Mouse (Mus musculus) neural tube, embryonic 14.5 days (tissue): ENCODE measurements around the gene Higd1c. TPM values are rescaled to one million over a fixed set of nuclear protein-coding genes. Genes with fewer than 3 reads are reported as not detected.

ENCODE experiments used
- ATAC-seq: fragments of 200-750 bp; cut with Nextera tagmentation; 2 replicates; pipeline ENCODE4 v1.8.0; 2017; ENCODE audit warnings: low read depth, mild to moderate bottlenecking, moderate TSS enrichment, moderate library complexity
- H3K27ac ChIP-seq: fragments of 300-500 bp; sonication (generic); 2 replicates; pipeline ENCODE4 v1.5.1; 2014; ENCODE audit warnings: low read depth, mild to moderate bottlenecking, control low read depth, low read length, moderate library complexity, mixed read lengths
- H3K27me3 ChIP-seq: fragments of 300-500 bp; sonication (generic); 2 replicates; pipeline ENCODE4 v1.6.1; 2014; ENCODE audit warnings: low read length; ENCODE audit not compliant: control insufficient read depth, insufficient read depth
- H3K36me3 ChIP-seq: fragments of 300-500 bp; sonication (generic); 2 replicates; pipeline ENCODE4 v1.6.1; 2014; ENCODE audit warnings: low read length, mixed read lengths; ENCODE audit not compliant: control insufficient read depth, insufficient read depth
- H3K4me1 ChIP-seq: fragments of 300-500 bp; sonication (generic); 2 replicates; pipeline ENCODE4 v1.6.1; 2014; ENCODE audit warnings: low read length; ENCODE audit not compliant: control insufficient read depth, insufficient read depth
- H3K4me2 ChIP-seq: fragments of 300-500 bp; sonication (generic); 2 replicates; pipeline ENCODE4 v1.6.1; 2014; ENCODE audit warnings: mild to moderate bottlenecking, low read depth, low read length, control low read depth
- H3K4me3 ChIP-seq: fragments of 300-500 bp; sonication (generic); 2 replicates; pipeline ENCODE4 v1.5.1; 2014; ENCODE audit warnings: low read depth, low read length, control low read depth, mixed read lengths
- H3K9ac ChIP-seq: fragments of 300-500 bp; sonication (generic); replicated peaks from 2 replicates; pipeline ENCODE4 v1.6.1; 2014; ENCODE audit warnings: low read depth, mild to moderate bottlenecking, control low read depth, low read length, mixed read lengths
- H3K9me3 ChIP-seq: fragments of 300-500 bp; sonication (generic); 2 replicates; pipeline ENCODE4 v1.6.1; 2016; ENCODE audit warnings: low read length; ENCODE audit not compliant: control insufficient read depth
- WGBS: fragments of 180-500 bp; shearing (Covaris S2); extraction: QIAGEN DNeasy Blood & Tissue Kit; methylation state at CpG from one replicate; pipeline ENCODE4 v1.1.7; 2014; 5-methylcytosine and 5-hydroxymethylcytosine counted together
- polyA plus RNA-seq: library from polyadenylated mRNA; unstranded; fragments of >200 nt; fragmentation: Nextera tagmentation; extraction: Ambion mirVana; gene quantifications from 2 replicates; pipeline ENCODE4 v1.2.1, GENCODE M21; 2014

Gene Higd1c
- polyA plus RNA-seq, 1 experiment from 2014 or later: not detected

DNA sequence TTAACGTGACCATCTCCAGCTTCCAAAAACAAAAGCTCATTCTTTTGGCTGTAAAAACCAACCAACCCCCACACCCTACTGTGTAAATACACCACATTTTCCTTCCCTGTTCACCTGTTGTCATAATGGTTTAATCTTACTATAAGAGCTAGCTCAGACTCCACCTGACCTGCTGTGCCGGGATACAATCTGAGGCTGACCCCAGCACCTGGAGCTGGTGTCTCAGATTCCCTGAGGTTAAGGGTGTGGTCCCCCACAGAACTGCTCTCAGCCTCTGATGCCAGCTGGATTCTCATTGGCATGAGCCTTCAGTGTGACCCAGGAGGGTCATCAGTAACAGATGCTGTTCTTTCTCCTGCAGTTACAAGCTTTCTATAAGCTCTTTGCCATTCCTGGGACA lies 15.8 kb downstream of the Higd1c start:
- Histone ChIP-seq H3K9ac (no peak overlapping the region), H3K9me3 (no peaks in the 10 kb centered on the region), H3K36me3 (no peaks in the 10 kb centered on the region), H3K27ac (no peak overlapping the region), H3K4me2 (no peak overlapping the region), H3K27me3 (no peaks in the 10 kb centered on the region), H3K4me3 (no peak overlapping the region), H3K4me1 (no peaks in the 10 kb centered on the region)
- 73% methylated on average over 2 of the region's 2 CpGs for WGBS
- ATAC-seq: no peak

GRCm38 (mm10) chr15:100385705-100386104 lies 21.4 kb downstream of the Higd1c start:
- Histone ChIP-seq H3K27me3 (no peaks in the 10 kb centered on the region), H3K27ac (no peak overlapping the region), H3K36me3 (no peaks in the 10 kb centered on the region), H3K9me3 (no peaks in the 10 kb centered on the region), H3K9ac (no peak overlapping the region), H3K4me2 (no peak overlapping the region), H3K4me1 (no peaks in the 10 kb centered on the region), H3K4me3 (no peak overlapping the region)
- 91% methylated on average over 9 of the region's 9 CpGs for WGBS
- no peak for ATAC-seq

- H3K4me3 ChIP-seq: no peak overlapping the region
- no peak overlapping the region for H3K4me2 ChIP-seq
- no peaks in the 10 kb centered on the region for H3K27me3 ChIP-seq
- 95% methylated on average over 17 of the region's 17 CpGs for WGBS
- no peak overlapping the region for H3K9ac ChIP-seq
- ATAC-seq: no peak
- H3K4me1 ChIP-seq: no peaks in the 10 kb centered on the region
- no peaks in the 10 kb centered on the region for H3K9me3 ChIP-seq
- no peak overlapping the region for H3K27ac ChIP-seq
- H3K36me3 ChIP-seq: no peaks in the 10 kb centered on the region
Measured at GRCm38 (mm10) chr15:100387544-100388223, 23.3 kb downstream of the Higd1c start.

- ATAC-seq: no peak
- H3K4me3 ChIP-seq: no peak overlapping the region
- no peaks in the 10 kb centered on the region for H3K4me1 ChIP-seq
- WGBS: 95% methylated on average over 16 of the region's 16 CpGs
- no peak overlapping the region for H3K9ac ChIP-seq
- no peaks in the 10 kb centered on the region for H3K27me3 ChIP-seq
- H3K36me3 ChIP-seq: no peaks in the 10 kb centered on the region
- H3K4me2 ChIP-seq: no peak overlapping the region
- no peaks in the 10 kb centered on the region for H3K9me3 ChIP-seq
- no peak overlapping the region for H3K27ac ChIP-seq
Measured at GRCm38 (mm10) chr15:100388224-100388835, 24.0 kb downstream of the Higd1c start.

DNA sequence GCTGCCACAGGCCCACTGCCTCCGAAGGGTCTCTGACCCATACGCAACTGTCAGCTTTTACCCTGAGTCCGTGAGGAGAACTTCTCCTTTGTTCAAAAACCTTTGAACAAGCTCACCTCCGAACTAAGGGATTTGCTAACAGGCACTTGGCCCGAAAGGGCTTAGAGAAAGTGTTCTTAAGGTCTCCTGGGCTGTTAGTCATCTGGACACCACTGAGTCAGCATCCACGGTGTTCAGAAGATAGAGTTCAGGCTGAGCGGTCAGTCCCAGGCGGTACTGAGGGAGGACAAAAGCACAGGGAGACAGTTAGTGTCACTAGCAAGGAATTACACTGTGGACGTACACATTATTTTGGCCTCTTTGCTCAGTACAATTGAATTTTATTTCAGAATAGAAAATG lies 24.5 kb downstream of the Higd1c start:
- no peak overlapping the region for H3K9ac ChIP-seq
- H3K9me3 ChIP-seq: no peaks in the 10 kb centered on the region
- H3K4me2 ChIP-seq: no peak overlapping the region
- H3K36me3 ChIP-seq: no peaks in the 10 kb centered on the region
- no peaks in the 10 kb centered on the region for H3K4me1 ChIP-seq
- no peaks in the 10 kb centered on the region for H3K27me3 ChIP-seq
- ATAC-seq: no peak
- 65% methylated on average over 9 of the region's 9 CpGs for WGBS
- H3K27ac ChIP-seq: no peak overlapping the region
- H3K4me3 ChIP-seq: no peak overlapping the region

- Histone ChIP-seq H3K36me3 (peaks cover 10% of the 10 kb centered on the region), H3K4me3 (no peak overlapping the region), H3K27ac (no peak overlapping the region), H3K27me3 (no peaks in the 10 kb centered on the region), H3K9me3 (no peaks in the 10 kb centered on the region), H3K9ac (no peak overlapping the region), H3K4me2 (no peak overlapping the region), H3K4me1 (no peaks in the 10 kb centered on the region)
- no peak for ATAC-seq
- WGBS: 81% methylated on average over 7 of the region's 7 CpGs
Measured at GRCm38 (mm10) chr15:100391066-100391465, 26.7 kb downstream of the Higd1c start.

GRCm38 (mm10) chr15:100391599-100391998 lies 27.3 kb downstream of the Higd1c start:
- no peaks in the 10 kb centered on the region for H3K4me1 ChIP-seq
- 96% methylated on average over 7 of the region's 7 CpGs for WGBS
- ATAC-seq: no peak
- H3K4me3 ChIP-seq: no peak overlapping the region
- no peaks in the 10 kb centered on the region for H3K27me3 ChIP-seq
- H3K9ac ChIP-seq: no peak overlapping the region
- no peaks in the 10 kb centered on the region for H3K9me3 ChIP-seq
- peaks cover 12% of the 10 kb centered on the region for H3K36me3 ChIP-seq
- H3K4me2 ChIP-seq: no peak overlapping the region
- H3K27ac ChIP-seq: no peak overlapping the region

DNA sequence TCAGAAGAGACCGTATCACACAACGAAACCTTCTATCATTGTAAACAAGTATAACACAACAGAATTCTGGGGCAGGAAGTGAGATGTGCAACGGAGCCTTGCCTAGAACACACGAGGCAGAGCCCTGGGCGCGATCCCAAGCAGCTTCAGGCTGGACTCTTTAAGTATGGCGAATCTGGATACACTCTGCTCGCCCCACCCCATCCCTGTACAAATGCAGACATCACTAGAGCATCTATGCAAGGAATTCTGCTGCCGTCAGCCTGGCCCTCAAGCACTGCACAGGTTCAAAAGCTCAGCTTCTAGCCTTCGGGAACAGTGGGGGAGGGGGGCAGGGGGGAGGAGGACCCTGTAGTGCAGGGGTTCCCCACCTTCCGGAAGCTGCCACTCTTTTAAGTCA lies 28.7 kb downstream of the Higd1c start:
- no peak overlapping the region for H3K4me2 ChIP-seq
- no peak overlapping the region for H3K27ac ChIP-seq
- no peaks in the 10 kb centered on the region for H3K27me3 ChIP-seq
- H3K4me1 ChIP-seq: no peaks in the 10 kb centered on the region
- H3K36me3 ChIP-seq: peaks cover 24% of the 10 kb centered on the region
- H3K9ac ChIP-seq: no peak overlapping the region
- ATAC-seq: no peak
- H3K9me3 ChIP-seq: no peaks in the 10 kb centered on the region
- 84% methylated on average over 11 of the region's 11 CpGs for WGBS
- no peak overlapping the region for H3K4me3 ChIP-seq

GRCm38 (mm10) chr15:100395561-100395960 lies 31.2 kb downstream of the Higd1c start:
- no peak for ATAC-seq
- Histone ChIP-seq H3K36me3 (peaks cover 47% of the 10 kb centered on the region), H3K4me1 (no peaks in the 10 kb centered on the region), H3K9ac (no peak overlapping the region), H3K27ac (no peak overlapping the region), H3K27me3 (no peaks in the 10 kb centered on the region), H3K4me3 (no peak overlapping the region), H3K9me3 (no peaks in the 10 kb centered on the region), H3K4me2 (no peak overlapping the region)
- WGBS: 94% methylated on average over 3 of the region's 3 CpGs
